Mouse (Mus musculus) left cerebral cortex, postnatal 10 days (tissue): ENCODE data around the gene Zfp507. TPM values are rescaled to one million over a fixed set of nuclear protein-coding genes. Genes with fewer than 3 reads are reported as not detected.

Experiments used
- DNase-seq, 2 experiments: peaks; one replicate each; pipeline ENCODE4 v3.0.0; 2021 to 2022; ENCODE audit warnings: low spot score in 2 of 2, mixed read lengths in 1 of 2; ENCODE audit errors: extremely low spot score in 1 of 2
- intact Hi-C: fragments of 180-260 bp; cut with DNase I; formaldehyde crosslinking; loops from one replicate; pipeline ENCODE4 v1.15.1; 2025
- total RNA-seq, 2 experiments: library from RNA; stranded (reverse); gene quantifications; 2 replicates each; pipeline ENCODE4 v1.2.3; 2021

The Zfp507 gene
- total RNA-seq, result 10 to 100 TPM; 29.3 to 32.4 TPM

- peak; percentile 79 to 95 for DNase-seq
- intact Hi-C loops, result loop anchor here (5.0 to 10.0 kb wide), 2 partner anchors 156 to 1552 kb away; partner anchors contain the start of gene Pdcd5
Observed at GRCm38 (mm10) chr7:35802906-35803595, at the start of gene Zfp507. Gene Zfp507 (minus strand): TSS chr7:35803003.

- intact Hi-C loops, result no loop called here
- DNase-seq, result no peak
Observed at GRCm38 (mm10) chr7:35850426-35850825, 47.6 kb upstream of the Zfp507 start.

- DNase-seq, result no peak
- intact Hi-C loops, result no loop called here
Observed at GRCm38 (mm10) chr7:35848526-35848925, 45.7 kb upstream of the Zfp507 start.

GRCm38 (mm10) chr7:35840504-35840903 is 37.7 kb upstream of the Zfp507 start:
- intact Hi-C loops, result no loop called here

GRCm38 (mm10) chr7:35836851-35837250 is 34.0 kb upstream of the Zfp507 start:
- peak; percentile 42 to 56 for DNase-seq
- intact Hi-C loops, result no loop called here

More at GRCm38 (mm10) chr7:35840504-35840903, 37.7 kb upstream of the Zfp507 start:
- no peak for DNase-seq

- intact Hi-C loops, result no loop called here
Observed at GRCm38 (mm10) chr7:35836415-35836814, 33.6 kb upstream of the Zfp507 start.

GRCm38 (mm10) chr7:35830119-35830518 is 27.3 kb upstream of the Zfp507 start:
- intact Hi-C loops, result no loop called here
- no peak for DNase-seq

More at GRCm38 (mm10) chr7:35836415-35836814, 33.6 kb upstream of the Zfp507 start:
- no peak for DNase-seq

GRCm38 (mm10) chr7:35823906-35824305 is 21.1 kb upstream of the Zfp507 start:
- intact Hi-C loops, result no loop called here
- DNase-seq, result no peak

GRCm38 (mm10) chr7:35822320-35822719 is 19.5 kb upstream of the Zfp507 start:
- no peak for DNase-seq
- intact Hi-C loops, result no loop called here

GRCm38 (mm10) chr7:35821357-35821756 is 18.6 kb upstream of the Zfp507 start:
- intact Hi-C loops, result no loop called here
- DNase-seq, result no peak

GRCm38 (mm10) chr7:35819486-35819885 is 16.7 kb upstream of the Zfp507 start:
- peak in 1 of 2 experiments; percentile 41 for DNase-seq
- intact Hi-C loops, result no loop called here

GRCm38 (mm10) chr7:35814759-35815551 is 12.2 kb upstream of the Zfp507 start:
- intact Hi-C loops, result no loop called here
- no peak for DNase-seq

GRCm38 (mm10) chr7:35813306-35813705 is 10.5 kb upstream of the Zfp507 start:
- intact Hi-C loops, result no loop called here
- DNase-seq, result no peak

GRCm38 (mm10) chr7:35810736-35811135 is 7.9 kb upstream of the Zfp507 start:
- intact Hi-C loops, result no loop called here
- DNase-seq, result no peak

GRCm38 (mm10) chr7:35804206-35804605 is 1.4 kb upstream of the Zfp507 start:
- no peak for DNase-seq
- intact Hi-C loops, result loop anchor here (5.0 to 10.0 kb wide), 2 partner anchors 157 to 1551 kb away; partner anchors contain the start of gene Pdcd5

GRCm38 (mm10) chr7:35802201-35802905 is 450 bp downstream of the Zfp507 start:
- intact Hi-C loops, result loop anchor here (5.0 to 10.0 kb wide), 2 partner anchors 155 to 1552 kb away; partner anchors contain the start of gene Pdcd5
- DNase-seq, result no peak

GRCm38 (mm10) chr7:35796123-35796522 is 6.7 kb downstream of the Zfp507 start:
- intact Hi-C loops, result no loop called here

GRCm38 (mm10) chr7:35794145-35794664 is 8.6 kb downstream of the Zfp507 start:
- DNase-seq, result no peak
- intact Hi-C loops, result no loop called here

More at GRCm38 (mm10) chr7:35796123-35796522, 6.7 kb downstream of the Zfp507 start:
- DNase-seq, result peak in 1 of 2 experiments; percentile 36
